Mouse (Mus musculus): ENCODE results near the gene Tap1.

DNA sequence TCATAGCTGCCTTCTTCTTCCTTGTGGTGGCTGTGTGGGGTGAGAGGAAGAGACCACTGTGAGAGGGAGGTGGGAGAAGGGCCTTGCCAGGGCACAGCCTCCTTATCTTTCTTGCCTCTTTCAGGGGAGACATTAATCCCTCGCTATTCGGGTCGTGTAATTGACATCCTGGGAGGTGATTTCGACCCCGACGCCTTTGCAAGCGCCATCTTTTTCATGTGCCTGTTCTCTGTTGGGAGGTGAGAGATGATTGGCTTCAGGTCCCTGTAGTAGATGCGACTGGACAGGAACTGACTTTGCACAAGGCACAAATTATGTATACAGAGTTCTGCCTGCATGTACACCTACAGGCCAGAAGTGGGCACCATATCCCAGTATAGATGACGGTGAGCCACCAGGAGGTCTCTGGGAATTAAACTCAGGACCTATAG lies 18.4 kb downstream of the Tap1 start:
- TF ChIP-seq GATA1 (IDR thresholded peaks at IDR 0.05; ENCODE audit: low read length), result no peak
- TF ChIP-seq TAL1 (IDR thresholded peaks at IDR 0.05; ENCODE audit: low read length), result no peak
